Mouse (Mus musculus) hindbrain, embryonic 13.5 days (tissue): ENCODE measurements around the gene Mllt6. TPM values are rescaled to one million over a fixed set of nuclear protein-coding genes. Genes with fewer than 3 reads are reported as not detected.
A peak's percentile ranks its signal among the peaks of the same experiment; 100 is the strongest.
"Not testable (repeated sequence)": the region's sequence is repeated elsewhere in the genome, so short reads cannot be mapped to it uniquely, and the experiment has no call there.

Experiments
- ATAC-seq: fragments of 200-750 bp; cut with Nextera tagmentation; 2 replicates; pipeline ENCODE4 v1.8.0; 2017; ENCODE audit warnings: moderate TSS enrichment; ENCODE audit not compliant: low FRiP score
- H3K27ac ChIP-seq: fragments of 300-500 bp; sonication (generic); 2 replicates; pipeline ENCODE4 v1.5.1; 2015; ENCODE audit warnings: inconsistent platforms, mild to moderate bottlenecking, moderate library complexity
- H3K27me3 ChIP-seq: fragments of 300-500 bp; sonication (generic); 2 replicates; pipeline ENCODE4 v1.6.1; 2015; ENCODE audit warnings: mild to moderate bottlenecking, inconsistent platforms
- H3K36me3 ChIP-seq: fragments of 300-500 bp; sonication (generic); 2 replicates; pipeline ENCODE4 v1.6.1; 2015; ENCODE audit warnings: mild to moderate bottlenecking, inconsistent platforms
- H3K4me1 ChIP-seq: fragments of 300-500 bp; sonication (generic); replicated peaks from 2 replicates; pipeline ENCODE4 v1.6.1; 2015; ENCODE audit warnings: inconsistent platforms
- H3K4me2 ChIP-seq: fragments of 300-500 bp; sonication (generic); 2 replicates; pipeline ENCODE4 v1.6.1; 2015; ENCODE audit warnings: inconsistent platforms, mild to moderate bottlenecking, moderate library complexity
- H3K4me3 ChIP-seq: fragments of 300-500 bp; sonication (generic); 2 replicates; pipeline ENCODE4 v1.5.1; 2015; ENCODE audit warnings: mild to moderate bottlenecking, inconsistent platforms
- H3K9ac ChIP-seq: fragments of 300-500 bp; sonication (generic); 2 replicates; pipeline ENCODE4 v1.6.1; 2015; ENCODE audit warnings: mild to moderate bottlenecking, inconsistent platforms
- H3K9me3 ChIP-seq: fragments of 300-500 bp; sonication (generic); 2 replicates; pipeline ENCODE4 v1.6.1; 2016; ENCODE audit warnings: inconsistent platforms
- WGBS: fragments of 180-500 bp; shearing (Covaris S2); methylation state at CpG from one replicate; pipeline ENCODE4 v1.1.7; 2015; 5-methylcytosine and 5-hydroxymethylcytosine counted together
- polyA plus RNA-seq: library from polyadenylated mRNA; unstranded; fragments of >200 nt; fragmentation: Nextera tagmentation; extraction: Ambion mirVana; gene quantifications from 2 replicates; pipeline ENCODE4 v1.2.1, GENCODE M21; 2015

Mllt6 gene
- polyA plus RNA-seq, 1 experiment from 2014 or later = 4.1 TPM

DNA sequence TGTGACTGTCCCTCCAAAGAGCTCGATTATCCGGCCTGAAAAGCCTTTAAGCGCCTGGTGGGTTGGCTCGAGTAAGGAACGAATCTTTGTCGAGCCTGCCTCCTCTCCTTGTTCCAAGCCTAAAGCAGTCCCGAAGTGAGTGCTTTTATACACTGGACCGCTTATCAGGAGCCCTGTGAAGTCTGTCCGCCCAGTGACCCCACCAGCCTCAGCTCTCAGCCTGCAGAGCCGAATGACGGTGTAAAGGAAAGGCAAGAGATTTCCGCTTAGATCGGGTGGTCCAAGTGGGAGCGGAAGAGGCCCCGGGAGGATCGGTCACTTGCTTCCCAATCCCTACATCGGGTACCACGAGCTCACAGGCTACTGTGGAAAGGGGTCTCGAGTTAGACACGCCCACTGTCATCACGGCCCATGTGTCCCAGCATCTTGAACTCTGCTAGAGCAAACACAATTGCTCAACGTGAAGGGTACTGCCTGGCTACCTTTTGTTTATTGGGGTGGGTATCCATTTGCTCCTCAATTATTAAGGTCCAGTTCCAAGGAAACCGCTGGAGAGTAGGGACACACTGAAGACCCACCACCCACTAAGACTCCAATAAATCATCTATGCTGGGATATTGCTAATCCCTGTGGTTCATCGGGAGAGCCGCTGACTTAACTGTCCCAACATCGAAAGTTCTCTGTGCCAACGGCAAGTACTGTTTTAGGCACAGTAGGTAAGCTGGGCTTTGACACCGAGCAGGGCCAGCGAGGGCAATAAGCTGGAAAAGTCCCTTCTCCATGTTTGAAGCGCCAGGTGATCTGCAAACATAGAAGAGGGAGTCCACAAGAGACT is 37.7 kb downstream of the Mllt6 start:
- peak overlapping the region; percentile 89 for H3K4me2 ChIP-seq
- 18% methylated on average over 30 of the region's 30 CpGs for WGBS
- ATAC-seq = no peak
- H3K27ac ChIP-seq = peak overlapping the region; percentile 99
- H3K36me3 ChIP-seq = peaks cover 7% of the 10 kb centered on the region
- H3K27me3 ChIP-seq = no peaks in the 10 kb centered on the region
- H3K9me3 ChIP-seq = no peaks in the 10 kb centered on the region
- peak overlapping the region; percentile 97 for H3K9ac ChIP-seq
- H3K4me3 ChIP-seq = peak overlapping the region; percentile 93
- peaks cover 56% of the 10 kb centered on the region for H3K4me1 ChIP-seq

DNA sequence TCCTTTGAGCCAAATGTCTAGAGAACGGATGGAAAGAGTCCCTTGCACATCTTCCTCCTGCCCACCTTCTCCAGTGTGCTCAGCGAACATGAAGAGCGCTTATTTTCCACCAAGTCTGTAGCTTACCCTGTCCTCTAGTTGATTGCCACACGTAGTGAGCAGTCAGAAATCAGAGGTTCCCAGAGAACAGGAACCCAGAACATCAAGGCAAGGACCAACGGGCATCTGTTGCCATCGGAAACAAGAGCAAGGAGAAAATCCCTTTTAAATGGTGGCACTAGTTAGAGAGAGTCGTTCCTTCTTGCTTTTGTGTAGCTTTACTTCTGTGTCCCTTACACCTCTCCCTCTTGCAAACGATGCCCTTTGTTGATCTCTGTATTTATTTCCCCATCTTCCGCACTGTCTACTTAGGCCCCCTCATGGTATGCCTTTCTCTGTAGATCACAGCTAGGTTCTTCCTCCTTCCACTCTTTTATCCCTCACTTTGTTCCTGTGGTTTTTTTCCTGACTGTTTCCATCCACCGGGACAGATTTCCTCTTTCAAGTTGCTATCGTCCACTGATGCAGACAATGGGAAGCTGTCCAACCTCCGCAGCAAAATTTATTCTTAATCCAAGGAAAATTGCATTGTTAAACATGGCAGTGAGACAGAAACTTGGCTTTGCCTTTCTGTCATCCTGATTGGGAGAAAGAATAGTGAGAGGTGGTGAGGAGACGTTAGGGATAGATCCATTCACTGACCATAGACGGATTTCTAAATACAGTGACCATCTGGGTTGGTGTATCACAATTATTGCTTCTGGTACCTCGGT is 38.6 kb downstream of the Mllt6 start:
- Histone ChIP-seq H3K4me2 (peak overlapping the region; percentile 89), H3K27me3 (no peaks in the 10 kb centered on the region), H3K9ac (peak overlapping the region; percentile 79; the same call in 1 of the 2 replicates), H3K27ac (peak overlapping the region; percentile 99), H3K4me1 (peaks cover 47% of the 10 kb centered on the region), H3K9me3 (no peaks in the 10 kb centered on the region), H3K36me3 (peaks cover 15% of the 10 kb centered on the region), H3K4me3 (peak overlapping the region; percentile 93)
- 55% methylated on average over 15 of the region's 15 CpGs for WGBS
- ATAC-seq = no peak

DNA sequence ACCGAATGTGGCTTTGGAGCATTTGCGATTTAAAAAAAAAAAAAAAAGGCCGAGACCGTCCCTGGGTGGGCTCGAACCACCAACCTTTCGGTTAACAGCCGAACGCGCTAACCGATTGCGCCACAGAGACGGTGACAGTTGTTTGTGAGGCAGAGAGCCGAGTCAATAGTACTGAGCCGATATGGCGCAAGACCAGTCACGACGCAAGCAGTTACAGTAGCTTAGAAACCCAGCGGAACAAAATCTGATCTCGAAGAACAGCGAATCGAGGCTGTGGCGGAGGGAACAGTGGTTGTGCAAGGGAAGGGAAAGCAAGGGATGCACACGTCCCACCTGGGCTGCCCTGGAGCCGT is 39.2 kb downstream of the Mllt6 start:
- Histone ChIP-seq H3K27me3 (no peaks in the 10 kb centered on the region), H3K36me3 (peaks cover 21% of the 10 kb centered on the region), H3K9ac (peak overlapping the region; percentile 79), H3K9me3 (no peaks in the 10 kb centered on the region), H3K4me3 (peak overlapping the region; percentile 72), H3K27ac (peak overlapping the region; percentile 90), H3K4me1 (peaks cover 42% of the 10 kb centered on the region), H3K4me2 (peak overlapping the region; percentile 89)
- under 1% methylated on average over 24 of the region's 24 CpGs for WGBS
- ATAC-seq = no peak; the same call in 1 of the 2 replicates

DNA sequence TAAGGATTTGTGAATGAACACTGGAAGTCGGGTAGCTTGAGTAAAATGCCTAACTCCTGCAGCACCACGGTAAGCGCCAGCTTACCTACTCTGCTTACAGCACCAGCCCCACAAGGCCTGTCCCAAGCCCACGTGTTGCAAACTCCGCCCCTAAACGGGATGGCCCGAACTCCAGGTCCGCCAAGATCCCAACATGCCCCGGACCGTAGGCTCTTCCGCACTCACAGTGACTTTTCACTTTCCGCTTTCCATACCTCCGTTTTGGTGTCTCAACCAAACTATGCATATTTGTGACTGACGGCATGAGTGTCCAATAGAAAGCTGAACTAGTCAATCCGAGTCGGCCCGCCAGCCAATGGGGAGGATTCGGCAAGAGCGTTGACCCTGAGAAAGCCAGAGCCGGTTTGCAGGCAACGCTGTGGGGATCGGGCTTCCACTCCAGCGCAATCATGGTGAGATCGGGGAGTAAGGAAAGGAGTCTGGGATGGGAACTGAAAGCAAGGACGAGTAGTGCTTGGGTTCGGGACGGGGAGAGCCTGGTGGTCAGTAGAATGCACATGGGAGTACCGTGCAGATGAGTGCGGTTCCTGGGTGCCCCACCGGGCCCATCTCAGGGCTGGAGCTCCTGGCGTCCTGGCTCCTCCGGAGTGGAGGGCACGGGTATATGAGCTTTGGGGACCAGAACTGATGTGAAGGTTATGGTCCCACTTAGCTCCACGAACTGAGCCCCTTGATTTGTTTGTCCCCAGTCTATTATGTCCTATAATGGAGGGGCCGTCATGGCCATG is 40.0 kb downstream of the Mllt6 start, which contains the start of gene Psmb3:
TSS of gene Psmb3 (plus strand) at position 361 of the 788 bp plus-strand sequence.
- H3K4me2 ChIP-seq = peak within 1 kb of the TSS; percentile 89
- peak; percentile 92 for ATAC-seq
- peaks cover 29% of the 10 kb centered on the region for H3K36me3 ChIP-seq
- WGBS = under 1% methylated on average over 35 of the region's 35 CpGs
- H3K27me3 ChIP-seq = no peaks in the 10 kb centered on the region
- peak within 1 kb of the TSS; percentile 90 for H3K27ac ChIP-seq
- H3K9ac ChIP-seq = peak within 1 kb of the TSS; percentile 87
- peak within 1 kb of the TSS; percentile 72 for H3K4me3 ChIP-seq
- H3K9me3 ChIP-seq = no peaks in the 10 kb centered on the region
- peaks cover 34% of the 10 kb centered on the region for H3K4me1 ChIP-seq

DNA sequence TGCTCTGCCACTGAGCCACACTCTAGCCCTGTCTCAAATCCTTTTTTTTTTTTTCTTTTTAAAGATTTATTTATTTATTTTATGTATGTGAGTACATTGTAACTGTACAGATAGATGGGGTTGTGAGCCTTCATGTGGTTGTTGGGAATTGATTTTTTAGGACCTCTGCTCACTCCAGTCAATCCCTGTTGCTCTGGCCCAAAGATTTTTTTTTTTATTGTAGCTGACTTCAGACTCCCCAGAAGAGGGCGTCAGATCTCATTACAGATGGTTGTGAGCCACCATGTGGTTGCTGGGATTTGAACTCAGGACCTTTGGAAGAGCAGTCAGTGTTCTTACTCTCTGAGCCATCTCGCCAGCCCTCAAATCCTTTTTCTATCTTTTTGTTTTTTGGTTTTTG is 46.9 kb downstream of the Mllt6 start:
- not testable (repeated sequence) for H3K4me3 ChIP-seq, H3K4me2 ChIP-seq, H3K27ac ChIP-seq, H3K27me3 ChIP-seq, H3K9ac ChIP-seq, H3K9me3 ChIP-seq, H3K4me1 ChIP-seq, ATAC-seq
- 68% methylated on average over 2 of the region's 2 CpGs for WGBS
- H3K36me3 ChIP-seq = peaks cover 81% of the 10 kb centered on the region

DNA sequence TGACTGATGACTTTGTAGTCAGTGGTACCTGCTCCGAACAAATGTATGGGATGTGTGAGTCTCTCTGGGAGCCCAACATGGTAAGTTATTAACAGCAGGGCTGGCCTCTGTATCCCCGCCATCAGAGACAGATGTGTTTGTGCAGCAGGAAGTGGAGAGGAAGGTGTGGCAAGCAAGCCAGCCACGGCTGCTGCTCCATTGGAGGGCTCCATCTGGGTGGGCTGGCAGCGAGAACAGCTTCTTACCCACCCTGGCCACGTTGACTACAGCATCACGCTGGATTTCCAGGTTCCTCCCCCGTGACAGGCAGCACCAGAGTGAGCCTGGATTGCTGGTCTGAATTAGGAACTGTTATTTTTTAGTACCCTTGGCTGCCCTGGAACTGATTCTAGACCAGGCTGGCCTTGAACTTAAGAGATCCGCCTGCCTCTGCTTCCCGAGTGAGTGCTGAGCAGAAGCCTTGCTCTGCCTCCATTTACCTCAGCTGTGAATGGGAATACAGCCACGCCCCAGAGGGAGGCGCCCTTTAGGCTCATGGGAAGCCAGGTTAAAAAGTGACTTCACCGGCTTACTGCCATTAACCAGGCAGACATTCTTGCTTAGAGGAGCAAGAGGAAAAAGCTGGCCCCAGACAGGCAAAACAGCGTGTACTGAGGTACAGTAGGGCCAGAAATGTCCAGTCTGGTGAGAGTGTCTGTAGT is 48.1 kb downstream of the Mllt6 start:
- Histone ChIP-seq H3K9ac (no peak overlapping the region), H3K4me3 (no peak overlapping the region), H3K4me1 (no peaks in the 10 kb centered on the region), H3K27me3 (no peaks in the 10 kb centered on the region), H3K27ac (no peak overlapping the region), H3K4me2 (no peak overlapping the region), H3K9me3 (no peaks in the 10 kb centered on the region), H3K36me3 (peaks cover 82% of the 10 kb centered on the region)
- WGBS = 87% methylated on average over 13 of the region's 13 CpGs
- ATAC-seq = no peak

DNA sequence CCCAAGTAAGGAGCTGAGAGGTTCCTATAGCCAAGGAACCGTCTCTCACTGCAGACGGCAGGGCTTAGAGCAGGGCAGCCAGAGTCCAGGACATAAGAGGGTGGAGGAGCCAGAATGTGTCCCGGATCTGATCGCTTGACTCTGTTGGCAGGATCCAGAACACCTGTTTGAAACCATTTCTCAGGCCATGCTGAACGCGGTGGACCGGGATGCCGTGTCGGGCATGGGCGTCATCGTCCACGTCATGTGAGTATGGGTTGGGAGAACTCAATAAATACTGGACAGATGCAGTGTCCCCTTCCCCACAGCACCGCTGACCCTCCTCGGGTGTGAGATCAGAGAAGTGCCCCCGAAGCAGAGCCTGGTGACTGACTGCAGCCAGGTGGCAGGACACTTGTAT is 49.1 kb downstream of the Mllt6 start:
- no peak overlapping the region for H3K9ac ChIP-seq
- H3K4me2 ChIP-seq = no peak overlapping the region
- no peak overlapping the region for H3K27ac ChIP-seq
- H3K36me3 ChIP-seq = peaks cover 81% of the 10 kb centered on the region
- ATAC-seq = no peak
- no peaks in the 10 kb centered on the region for H3K4me1 ChIP-seq
- no peak overlapping the region for H3K4me3 ChIP-seq
- no peaks in the 10 kb centered on the region for H3K27me3 ChIP-seq
- no peaks in the 10 kb centered on the region for H3K9me3 ChIP-seq
- WGBS = 93% methylated on average over 15 of the region's 15 CpGs

DNA sequence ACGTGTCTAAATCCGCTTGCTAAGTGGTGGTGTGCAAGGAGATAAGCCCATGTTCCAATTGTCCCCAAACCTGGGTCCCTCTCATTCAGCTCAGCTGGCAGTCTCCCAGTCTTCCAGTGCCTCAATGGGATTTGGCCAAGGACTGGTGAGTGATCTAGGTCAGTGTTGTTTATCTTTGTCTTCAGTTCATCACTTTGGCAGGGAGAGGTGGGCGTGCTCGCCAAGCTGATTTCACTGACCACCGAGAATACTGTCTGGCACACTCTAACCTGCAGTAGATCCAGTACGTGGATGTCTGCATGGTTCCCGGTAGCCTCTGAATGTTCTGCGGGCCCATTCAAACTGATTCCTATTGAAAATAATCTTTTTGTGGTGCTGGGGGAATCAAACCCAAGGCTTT is 50.7 kb downstream of the Mllt6 start:
- no peak for ATAC-seq
- peaks cover 81% of the 10 kb centered on the region for H3K36me3 ChIP-seq
- no peak overlapping the region for H3K4me3 ChIP-seq
- H3K4me2 ChIP-seq = no peak overlapping the region
- H3K27ac ChIP-seq = 0 out of 2 replicates have a peak overlapping the region, but pooled peaks have one; percentile 3
- H3K27me3 ChIP-seq = no peaks in the 10 kb centered on the region
- H3K9me3 ChIP-seq = no peaks in the 10 kb centered on the region
- H3K9ac ChIP-seq = no peak overlapping the region
- no peaks in the 10 kb centered on the region for H3K4me1 ChIP-seq
- 93% methylated on average over 8 of the region's 8 CpGs for WGBS

DNA sequence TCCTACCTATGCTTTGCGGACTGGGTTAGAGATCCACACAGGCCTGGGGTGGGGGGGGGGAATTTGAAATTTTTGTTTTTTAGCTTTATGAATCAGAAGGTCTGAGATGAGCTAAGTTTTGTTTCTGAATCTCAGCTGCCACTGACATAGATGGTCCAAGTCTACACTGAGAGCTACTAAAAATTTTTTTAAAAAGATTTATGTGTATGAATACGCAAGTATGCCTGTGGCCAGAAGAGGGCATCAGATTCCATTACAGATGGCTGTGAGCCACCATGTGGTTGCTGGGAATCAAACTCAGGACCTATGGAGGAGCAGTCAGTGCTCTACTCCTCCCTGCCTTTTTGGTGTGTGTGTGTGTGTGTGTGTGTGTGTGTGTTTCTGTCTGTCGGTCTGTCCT is 51.1 kb downstream of the Mllt6 start:
- H3K36me3 ChIP-seq = peaks cover 81% of the 10 kb centered on the region
- H3K4me2 ChIP-seq = no peak overlapping the region
- no peak overlapping the region for H3K4me3 ChIP-seq
- no peak overlapping the region for H3K27ac ChIP-seq
- H3K9me3 ChIP-seq = no peaks in the 10 kb centered on the region
- 92% methylated on average over 3 of the region's 3 CpGs for WGBS
- no peaks in the 10 kb centered on the region for H3K4me1 ChIP-seq
- no peak for ATAC-seq
- no peak overlapping the region for H3K9ac ChIP-seq
- H3K27me3 ChIP-seq = no peaks in the 10 kb centered on the region

DNA sequence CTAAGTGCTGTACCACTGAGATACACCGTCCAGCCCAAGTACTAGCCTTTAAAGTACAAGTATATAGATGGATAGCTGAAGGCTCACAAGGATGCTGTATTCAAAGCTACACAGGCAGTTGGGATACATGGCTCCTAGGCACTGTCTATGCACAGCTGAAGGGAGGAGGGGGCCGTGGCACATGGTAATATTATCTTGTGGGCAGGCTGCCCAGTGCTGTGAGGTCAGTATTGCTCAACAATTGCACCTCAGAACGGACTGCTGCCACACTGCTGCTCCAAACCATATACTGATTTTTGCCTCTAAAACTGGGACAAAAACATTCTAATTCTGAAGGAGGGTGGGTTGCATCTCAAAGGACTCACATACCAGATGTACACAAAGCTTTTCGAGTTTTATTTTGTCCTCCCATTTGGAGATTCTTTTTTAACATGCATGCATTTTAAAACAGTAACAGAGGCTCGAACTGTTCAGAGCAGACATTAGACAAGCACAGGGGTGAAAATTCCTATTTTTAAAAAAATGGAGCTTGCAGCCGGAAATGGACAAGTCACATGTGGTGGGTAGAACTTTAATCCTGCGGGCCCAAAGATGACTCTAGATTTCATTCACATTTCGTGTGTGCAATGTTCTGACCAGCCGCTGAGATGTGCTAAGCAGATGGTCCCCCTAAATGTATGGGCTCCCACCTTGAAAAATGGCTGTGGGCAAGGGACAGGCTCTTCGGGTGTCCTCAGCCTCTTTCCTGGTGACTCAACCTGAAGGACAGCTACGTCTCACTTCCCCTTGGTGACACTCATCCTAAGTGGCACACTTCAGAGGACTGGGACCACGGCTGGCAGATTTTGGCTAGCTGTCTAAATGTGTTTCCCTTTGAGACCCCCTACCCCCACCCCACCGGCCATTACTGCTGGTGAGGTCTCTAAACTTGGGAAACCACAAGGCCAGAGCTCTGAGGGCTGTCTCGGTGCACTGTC is 51.9 kb downstream of the Mllt6 start:
- WGBS = 91% methylated on average over 14 of the region's 14 CpGs

DNA sequence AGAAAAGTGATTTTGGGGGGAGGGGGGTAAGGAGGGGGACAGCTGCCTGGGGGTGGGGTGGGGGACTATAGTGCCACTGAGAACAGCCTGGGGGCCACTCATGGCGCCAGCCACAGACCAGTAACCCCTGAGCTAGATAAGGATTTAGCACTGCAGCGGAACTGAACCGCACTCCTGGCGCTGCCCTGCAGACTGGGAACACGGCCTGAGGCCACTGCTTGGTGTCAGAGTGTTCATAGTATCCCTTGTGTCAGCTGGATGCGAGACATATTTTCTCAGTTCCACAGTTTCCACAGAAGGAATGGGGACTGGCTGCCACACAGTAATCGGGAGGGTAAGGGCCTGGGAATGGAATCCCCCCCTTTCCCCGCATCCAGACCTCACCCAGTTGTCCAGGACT is 52.8 kb downstream of the Mllt6 start:
- no peaks in the 10 kb centered on the region for H3K4me1 ChIP-seq
- H3K4me3 ChIP-seq = no peak overlapping the region
- no peaks in the 10 kb centered on the region for H3K9me3 ChIP-seq
- ATAC-seq = no peak
- no peaks in the 10 kb centered on the region for H3K27me3 ChIP-seq
- H3K4me2 ChIP-seq = no peak overlapping the region
- WGBS = 90% methylated on average over 8 of the region's 8 CpGs
- no peak overlapping the region for H3K9ac ChIP-seq
- H3K36me3 ChIP-seq = peaks cover 96% of the 10 kb centered on the region
- H3K27ac ChIP-seq = no peak overlapping the region

More for the DNA sequence above, 51.9 kb downstream of the Mllt6 start:
- H3K9me3 ChIP-seq = no peaks in the 10 kb centered on the region
- no peak overlapping the region for H3K4me3 ChIP-seq
- no peak overlapping the region for H3K4me2 ChIP-seq
- no peaks in the 10 kb centered on the region for H3K27me3 ChIP-seq
- no peak for ATAC-seq
- H3K4me1 ChIP-seq = no peaks in the 10 kb centered on the region
- no peak overlapping the region for H3K9ac ChIP-seq
- H3K36me3 ChIP-seq = peaks cover 87% of the 10 kb centered on the region
- no peak overlapping the region for H3K27ac ChIP-seq
